Mouse (Mus musculus) embryonic facial prominence, embryonic 10.5 days (tissue): ENCODE measurements around the gene Glyctk. TPM values are rescaled to one million over a fixed set of nuclear protein-coding genes. Genes with fewer than 3 reads are reported as not detected.
"Not testable (repeated sequence)": the region's sequence is repeated elsewhere in the genome, so short reads cannot be mapped to it uniquely, and the experiment has no call there.

Experiments used
- DNase-seq: peaks from one replicate; pipeline ENCODE4 v3.0.0-alpha.2; 2017; ENCODE audit warnings: low spot score
- H3K27ac ChIP-seq: fragments of 300-500 bp; sonication (generic); replicated peaks from 2 replicates; pipeline ENCODE4 v1.5.1; 2016; ENCODE audit warnings: mild to moderate bottlenecking
- H3K27me3 ChIP-seq: fragments of 300-500 bp; sonication (generic); replicated peaks from 2 replicates; pipeline ENCODE4 v1.6.1; 2016; ENCODE audit warnings: low read depth, mild to moderate bottlenecking; ENCODE audit not compliant: poor library complexity, severe bottlenecking
- H3K36me3 ChIP-seq: fragments of 300-500 bp; sonication (generic); replicated peaks from 2 replicates; pipeline ENCODE4 v1.6.1; 2016; ENCODE audit warnings: mild to moderate bottlenecking, moderate library complexity
- H3K4me1 ChIP-seq: fragments of 300-500 bp; sonication (generic); 2 replicates; pipeline ENCODE4 v1.6.1; 2016
- H3K4me3 ChIP-seq: fragments of 300-500 bp; sonication (generic); 2 replicates; pipeline ENCODE4 v1.5.1; 2016; ENCODE audit warnings: mild to moderate bottlenecking, moderate library complexity
- H3K9me3 ChIP-seq: fragments of 300-500 bp; sonication (generic); 2 replicates; pipeline ENCODE4 v1.6.1; 2016; ENCODE audit warnings: mild to moderate bottlenecking
- WGBS: fragments of 180-500 bp; shearing (Covaris S2); methylation state at CpG from one replicate; pipeline ENCODE4 v1.1.7; 2016; 5-methylcytosine and 5-hydroxymethylcytosine counted together
- polyA plus RNA-seq: library from polyadenylated mRNA; unstranded; fragments of >200 nt; fragmentation: Nextera tagmentation; extraction: Ambion mirVana; gene quantifications from 2 replicates; pipeline ENCODE4 v1.2.1, GENCODE M21; 2016

The Glyctk gene
- polyA plus RNA-seq, 1 experiment from 2014 or later: 2.9 TPM

GRCm38 (mm10) chr9:106171346-106172158, 13.6 kb upstream of the Glyctk start:
- Histone ChIP-seq H3K4me3 (peak overlapping the region; percentile 78), H3K27ac (peak overlapping the region; percentile 95), H3K36me3 (peaks cover 22% of the 10 kb centered on the region), H3K9me3 (no peaks in the 10 kb centered on the region), H3K4me1 (peaks cover 37% of the 10 kb centered on the region), H3K27me3 (peaks cover 7% of the 10 kb centered on the region; the same call in 1 of the 2 replicates)
- 1% methylated on average over 30 of the region's 30 CpGs for WGBS
- peak; percentile 69 for DNase-seq

GRCm38 (mm10) chr9:106170556-106171345, 12.8 kb upstream of the Glyctk start, which contains the start of gene Wdr82:
Gene Wdr82, plus strand, starts transcription at chr9:106170928.
- under 1% methylated on average over 81 of the region's 81 CpGs for WGBS
- H3K36me3 ChIP-seq: peaks cover 14% of the 10 kb centered on the region
- H3K27ac ChIP-seq: peak within 1 kb of the TSS; percentile 95
- H3K4me3 ChIP-seq: peak within 1 kb of the TSS; percentile 78
- H3K9me3 ChIP-seq: no peaks in the 10 kb centered on the region
- peak; percentile 97 for DNase-seq
- peaks cover 7% of the 10 kb centered on the region; the same call in 1 of the 2 replicates for H3K27me3 ChIP-seq
- H3K4me1 ChIP-seq: peaks cover 37% of the 10 kb centered on the region

- Histone ChIP-seq H3K4me1 (peaks cover 31% of the 10 kb centered on the region), H3K27ac (no peak overlapping the region), H3K27me3 (peaks cover 7% of the 10 kb centered on the region; the same call in 1 of the 2 replicates), H3K4me3 (peak overlapping the region; percentile 78), H3K9me3 (no peaks in the 10 kb centered on the region), H3K36me3 (peaks cover 14% of the 10 kb centered on the region)
- DNase-seq: no peak
- 34% methylated on average over 6 of the region's 6 CpGs for WGBS
Measured at GRCm38 (mm10) chr9:106169917-106170316, 12.0 kb upstream of the Glyctk start.

GRCm38 (mm10) chr9:106169006-106169405, 11.1 kb upstream of the Glyctk start:
- WGBS: 84% methylated on average over 1 of the region's 1 CpGs
- not testable (repeated sequence) for H3K27ac ChIP-seq, H3K36me3 ChIP-seq, H3K27me3 ChIP-seq, H3K9me3 ChIP-seq, H3K4me3 ChIP-seq, DNase-seq
- H3K4me1 ChIP-seq: peaks cover 24% of the 10 kb centered on the region

GRCm38 (mm10) chr9:106167703-106168102, 9.8 kb upstream of the Glyctk start:
- Histone ChIP-seq H3K4me3 (no peak overlapping the region), H3K27me3 (peaks cover 7% of the 10 kb centered on the region; the same call in 1 of the 2 replicates), H3K9me3 (no peaks in the 10 kb centered on the region), H3K36me3 (no peaks in the 10 kb centered on the region), H3K27ac (no peak overlapping the region), H3K4me1 (peaks cover 11% of the 10 kb centered on the region)
- WGBS: 16% methylated on average over 1 of the region's 1 CpGs
- no peak for DNase-seq

- H3K9me3 ChIP-seq: no peaks in the 10 kb centered on the region
- no peak overlapping the region for H3K27ac ChIP-seq
- no peak overlapping the region for H3K4me3 ChIP-seq
- WGBS: 84% methylated on average over 3 of the region's 3 CpGs
- H3K4me1 ChIP-seq: peaks cover 8% of the 10 kb centered on the region
- peaks cover 7% of the 10 kb centered on the region; the same call in 1 of the 2 replicates for H3K27me3 ChIP-seq
- H3K36me3 ChIP-seq: no peaks in the 10 kb centered on the region
- no peak for DNase-seq
Measured at GRCm38 (mm10) chr9:106167241-106167640, 9.3 kb upstream of the Glyctk start.

- Histone ChIP-seq H3K4me3 (no peak overlapping the region), H3K27ac (no peak overlapping the region), H3K36me3 (no peaks in the 10 kb centered on the region), H3K9me3 (no peaks in the 10 kb centered on the region), H3K4me1 (peaks cover 8% of the 10 kb centered on the region), H3K27me3 (peaks cover 7% of the 10 kb centered on the region; the same call in 1 of the 2 replicates)
- 79% methylated on average over 2 of the region's 2 CpGs for WGBS
- no peak for DNase-seq
Measured at GRCm38 (mm10) chr9:106166709-106167108, 8.8 kb upstream of the Glyctk start.

GRCm38 (mm10) chr9:106160426-106160825, 2.5 kb upstream of the Glyctk start:
- no peaks in the 10 kb centered on the region for H3K9me3 ChIP-seq
- H3K27ac ChIP-seq: peak overlapping the region; percentile 98
- peaks cover 16% of the 10 kb centered on the region for H3K4me1 ChIP-seq
- WGBS: 45% methylated on average over 5 of the region's 5 CpGs
- H3K27me3 ChIP-seq: no peaks in the 10 kb centered on the region; the same call in 1 of the 2 replicates
- peak overlapping the region; percentile 72 for H3K4me3 ChIP-seq
- no peaks in the 10 kb centered on the region for H3K36me3 ChIP-seq
- DNase-seq: no peak

GRCm38 (mm10) chr9:106159784-106160301, 1.9 kb upstream of the Glyctk start:
- Histone ChIP-seq H3K36me3 (no peaks in the 10 kb centered on the region), H3K27me3 (no peaks in the 10 kb centered on the region; the same call in 1 of the 2 replicates), H3K4me1 (peaks cover 16% of the 10 kb centered on the region), H3K27ac (peak overlapping the region; percentile 98), H3K4me3 (peak overlapping the region; percentile 72), H3K9me3 (no peaks in the 10 kb centered on the region)
- 4% methylated on average over 24 of the region's 24 CpGs for WGBS
- peak; percentile 92 for DNase-seq

GRCm38 (mm10) chr9:106159237-106159636, 1.3 kb upstream of the Glyctk start:
- WGBS: 83% methylated on average over 9 of the region's 9 CpGs
- no peak for DNase-seq
- Histone ChIP-seq H3K27ac (no peak overlapping the region), H3K4me1 (peaks cover 16% of the 10 kb centered on the region), H3K36me3 (no peaks in the 10 kb centered on the region), H3K27me3 (no peaks in the 10 kb centered on the region; the same call in 1 of the 2 replicates), H3K4me3 (peak overlapping the region; percentile 72), H3K9me3 (no peaks in the 10 kb centered on the region)

- Histone ChIP-seq H3K4me3 (no peak overlapping the region), H3K27me3 (no peaks in the 10 kb centered on the region; the same call in 1 of the 2 replicates), H3K36me3 (no peaks in the 10 kb centered on the region; the same call in 1 of the 2 replicates), H3K4me1 (peaks cover 16% of the 10 kb centered on the region), H3K27ac (no peak overlapping the region), H3K9me3 (no peaks in the 10 kb centered on the region)
- WGBS: 85% methylated on average over 10 of the region's 10 CpGs
- DNase-seq: no peak
Measured at GRCm38 (mm10) chr9:106157623-106157925, 364 bp downstream of the Glyctk start.

GRCm38 (mm10) chr9:106156921-106157622, 866 bp downstream of the Glyctk start:
- Histone ChIP-seq H3K36me3 (peaks cover 4% of the 10 kb centered on the region), H3K9me3 (no peaks in the 10 kb centered on the region)

More at GRCm38 (mm10) chr9:106156921-106157622, 866 bp downstream of the Glyctk start:
- H3K4me1 ChIP-seq: peaks cover 16% of the 10 kb centered on the region
- WGBS: 79% methylated on average over 21 of the region's 21 CpGs
- no peaks in the 10 kb centered on the region; the same call in 1 of the 2 replicates for H3K27me3 ChIP-seq
- no peak overlapping the region for H3K27ac ChIP-seq
- no peak for DNase-seq
- H3K4me3 ChIP-seq: no peak overlapping the region
